Mouse (Mus musculus) C2C12 (cell line): Measurements from ENCODE around the gene Hsd3b7. TPM values are rescaled to one million over a fixed set of nuclear protein-coding genes. Genes with fewer than 3 reads are reported as not detected.
A peak's percentile ranks its signal among the peaks of the same experiment; 100 is the strongest.

Experiments used
- H3K27me3 ChIP-seq: one replicate; pipeline ENCODE4 v1.6.1; 2011; ENCODE audit not compliant: control insufficient read depth, insufficient read depth, insufficient read length
- H3K36me3 ChIP-seq: one replicate; pipeline ENCODE4 v1.6.1; 2011; ENCODE audit not compliant: control insufficient read depth, insufficient read depth
- H3K4me3 ChIP-seq: one replicate; pipeline ENCODE4 v1.5.1; 2011; ENCODE audit warnings: mild to moderate bottlenecking, control low read depth; ENCODE audit not compliant: poor library complexity, insufficient read depth, severe bottlenecking
- H3K79me2 ChIP-seq: one replicate; pipeline ENCODE4 v1.6.1; 2011; ENCODE audit not compliant: control insufficient read depth, insufficient read depth
- H3K79me3 ChIP-seq: one replicate; pipeline ENCODE4 v1.6.1; 2011; ENCODE audit warnings: low read depth, control low read depth
- H3ac ChIP-seq: one replicate; pipeline ENCODE3; 2011; ENCODE audit warnings: low read depth; ENCODE audit not compliant: control insufficient read depth, insufficient read length
- CEBPB ChIP-seq: IDR thresholded peaks from one replicate; pipeline ENCODE4 v1.6.1; 2011; ENCODE audit warnings: low read depth, mild to moderate bottlenecking, control low read depth, moderate library complexity
- CTCF ChIP-seq: IDR thresholded peaks from one replicate; pipeline ENCODE4 v1.5.1; 2011; ENCODE audit not compliant: control insufficient read depth, insufficient read depth, insufficient read length
- FOSL1 ChIP-seq: IDR thresholded peaks from one replicate; pipeline ENCODE4 v1.8.0; 2011; ENCODE audit warnings: mild to moderate bottlenecking, low read length; ENCODE audit not compliant: poor library complexity, insufficient read depth, severe bottlenecking
- MAX ChIP-seq: IDR thresholded peaks from one replicate; pipeline ENCODE4 v1.6.1; 2011; ENCODE audit warnings: mild to moderate bottlenecking, control low read depth
- MYOD1 ChIP-seq: IDR thresholded peaks from one replicate; pipeline ENCODE4 v1.6.1; 2011; ENCODE audit warnings: low read depth; ENCODE audit not compliant: control insufficient read depth, insufficient read length
- MYOG ChIP-seq: IDR thresholded peaks from one replicate; pipeline ENCODE4 v1.6.1; 2011; ENCODE audit not compliant: control insufficient read depth, insufficient read length; ENCODE audit errors: extremely low read depth
- USF1 ChIP-seq: IDR thresholded peaks from one replicate; pipeline ENCODE4 v1.6.1; 2011; ENCODE audit warnings: low read depth, mild to moderate bottlenecking, control low read depth, moderate library complexity
- polyA plus RNA-seq: library from polyadenylated mRNA; unstranded; fragments of >200 nt; fragmentation: generic; extraction: Trizol; gene quantifications from one replicate; pipeline ENCODE4 v1.2.1, GENCODE M21; 2012; ENCODE audit warnings: missing spikeins

Gene Hsd3b7
- polyA plus RNA-seq, 1 experiment: 8.3 TPM

GRCm38 (mm10) chr7:127768346-127768996 is 31.9 kb upstream of the Hsd3b7 start:
- peaks cover 27% of the 10 kb centered on the region for H3K36me3 ChIP-seq
- TF ChIP-seq MYOG (no peak), CEBPB (no peak), CTCF (no peak), MAX (no peak), MYOD1 (no peak), USF1 (no peak), FOSL1 (no peak)
- H3K79me3 ChIP-seq: no peaks in the 10 kb centered on the region
- H3ac ChIP-seq: no peak overlapping the region
- no peaks in the 10 kb centered on the region for H3K27me3 ChIP-seq
- peaks cover 12% of the 10 kb centered on the region for H3K79me2 ChIP-seq
- no peak overlapping the region for H3K4me3 ChIP-seq

GRCm38 (mm10) chr7:127768997-127769593 is 31.3 kb upstream of the Hsd3b7 start:
- Histone ChIP-seq H3ac (no peak overlapping the region), H3K79me2 (peaks cover 12% of the 10 kb centered on the region), H3K79me3 (no peaks in the 10 kb centered on the region), H3K4me3 (peak overlapping the region; percentile 37), H3K27me3 (no peaks in the 10 kb centered on the region), H3K36me3 (peaks cover 22% of the 10 kb centered on the region)
- TF ChIP-seq USF1 (no peak), MYOD1 (no peak), CEBPB (no peak), MYOG (no peak), FOSL1 (no peak), CTCF (no peak), MAX (no peak)

GRCm38 (mm10) chr7:127769651-127770038 is 30.8 kb upstream of the Hsd3b7 start, which contains the start of gene Orai3:
Gene Orai3 (plus strand): TSS chr7:127769815.
- no peaks in the 10 kb centered on the region for H3K27me3 ChIP-seq
- H3ac ChIP-seq: peak within 1 kb of the TSS; percentile 83
- TF ChIP-seq USF1 (peak; percentile 72), FOSL1 (no peak), MYOG (no peak)
- H3K36me3 ChIP-seq: peaks cover 18% of the 10 kb centered on the region
- H3K4me3 ChIP-seq: peak within 1 kb of the TSS; percentile 37
- H3K79me2 ChIP-seq: peaks cover 12% of the 10 kb centered on the region
- H3K79me3 ChIP-seq: no peaks in the 10 kb centered on the region

GRCm38 (mm10) chr7:127770039-127770905 is 30.1 kb upstream of the Hsd3b7 start:
- H3ac ChIP-seq: peak overlapping the region; percentile 83
- TF ChIP-seq MYOG: no peak
- TF ChIP-seq USF1: no peak
- no peak for TF ChIP-seq FOSL1
- no peak for TF ChIP-seq CTCF
- TF ChIP-seq MAX: no peak
- no peak for TF ChIP-seq CEBPB
- no peak for TF ChIP-seq MYOD1
- no peaks in the 10 kb centered on the region for H3K79me3 ChIP-seq
- peak overlapping the region; percentile 37 for H3K4me3 ChIP-seq
- no peaks in the 10 kb centered on the region for H3K27me3 ChIP-seq
- peaks cover 12% of the 10 kb centered on the region for H3K79me2 ChIP-seq
- H3K36me3 ChIP-seq: peaks cover 13% of the 10 kb centered on the region

- no peaks in the 10 kb centered on the region for H3K79me3 ChIP-seq
- peaks cover 12% of the 10 kb centered on the region for H3K79me2 ChIP-seq
- peaks cover 7% of the 10 kb centered on the region for H3K36me3 ChIP-seq
- H3ac ChIP-seq: no peak overlapping the region
- no peak for TF ChIP-seq USF1
- TF ChIP-seq CEBPB: no peak
- TF ChIP-seq MAX: no peak
- TF ChIP-seq MYOD1: no peak
- no peak for TF ChIP-seq MYOG
- TF ChIP-seq FOSL1: no peak
- no peak for TF ChIP-seq CTCF
- H3K4me3 ChIP-seq: no peak overlapping the region
- no peaks in the 10 kb centered on the region for H3K27me3 ChIP-seq
Observed at GRCm38 (mm10) chr7:127771262-127771661, 29.1 kb upstream of the Hsd3b7 start.
